Mouse (Mus musculus) liver, postnatal 0 days (tissue): ENCODE measurements around the gene Prpsap2. TPM values are rescaled to one million over a fixed set of nuclear protein-coding genes. Genes with fewer than 3 reads are reported as not detected.
A peak's percentile ranks its signal among the peaks of the same experiment; 100 is the strongest.

Experiments
- ATAC-seq: fragments of 200-750 bp; cut with Nextera tagmentation; 2 replicates; pipeline ENCODE4 v1.8.0; 2017; ENCODE audit warnings: mild to moderate bottlenecking, moderate library complexity
- DNase-seq: peaks from one replicate; pipeline ENCODE4 v3.0.0-alpha.2; 2016
- H3K27ac ChIP-seq: fragments of 300-500 bp; sonication (generic); 2 replicates; pipeline ENCODE4 v1.5.1; 2014; ENCODE audit warnings: antibody characterized with exemption, moderate library complexity, mild to moderate bottlenecking, low read depth
- H3K27me3 ChIP-seq: fragments of 300-500 bp; sonication (generic); 2 replicates; pipeline ENCODE4 v1.6.1; 2014; ENCODE audit warnings: low read length, control low read depth, mixed read lengths; ENCODE audit not compliant: insufficient read depth
- H3K36me3 ChIP-seq: fragments of 300-500 bp; sonication (generic); replicated peaks from 2 replicates; pipeline ENCODE4 v1.6.1; 2014; ENCODE audit warnings: mild to moderate bottlenecking, control low read depth, low read length, moderate library complexity, mixed read lengths; ENCODE audit not compliant: insufficient read depth
- H3K4me1 ChIP-seq: fragments of 300-500 bp; sonication (generic); 2 replicates; pipeline ENCODE4 v1.6.1; 2014; ENCODE audit warnings: antibody characterized with exemption, mild to moderate bottlenecking, control low read depth; ENCODE audit not compliant: insufficient read depth
- H3K4me2 ChIP-seq: fragments of 300-500 bp; sonication (generic); 2 replicates; pipeline ENCODE4 v1.6.1; 2014; ENCODE audit warnings: low read depth, mild to moderate bottlenecking, low read length, moderate library complexity, mixed read lengths
- H3K4me3 ChIP-seq: fragments of 300-500 bp; sonication (generic); 2 replicates; pipeline ENCODE4 v1.5.1; 2014; ENCODE audit warnings: low read depth, low read length
- H3K9ac ChIP-seq: fragments of 300-500 bp; sonication (generic); replicated peaks from 2 replicates; pipeline ENCODE4 v1.6.1; 2014; ENCODE audit warnings: mild to moderate bottlenecking, moderate library complexity
- H3K9me3 ChIP-seq: fragments of 300-500 bp; sonication (generic); 2 replicates; pipeline ENCODE4 v1.6.1; 2016; ENCODE audit warnings: mild to moderate bottlenecking, control low read depth, low read length, mixed read lengths
- CTCF ChIP-seq: sonication (generic); IDR thresholded peaks from 2 replicates; pipeline ENCODE4 v1.5.1; 2016; ENCODE audit warnings: antibody characterized with exemption, low read depth
- EP300 ChIP-seq: IDR thresholded peaks from 2 replicates; pipeline ENCODE4 v1.6.1; 2016; ENCODE audit warnings: antibody characterized with exemption, low read depth, mild to moderate bottlenecking
- WGBS: fragments of 180-500 bp; shearing (Covaris S2); extraction: QIAGEN DNeasy Blood & Tissue Kit; methylation state at CpG from one replicate; pipeline ENCODE4 v1.1.7; 2014; ENCODE audit not compliant: insufficient replicate concordance; 5-methylcytosine and 5-hydroxymethylcytosine counted together
- polyA plus RNA-seq: library from polyadenylated mRNA; unstranded; fragments of >200 nt; fragmentation: Nextera tagmentation; extraction: Ambion mirVana; gene quantifications from 2 replicates; pipeline ENCODE4 v1.2.1, GENCODE M21; 2015

Gene Prpsap2
- polyA plus RNA-seq, 1 experiment from 2014 or later: 5.2 TPM

GRCm38 (mm10) chr11:61744460-61744859, 17.4 kb downstream of the Prpsap2 start:
- no peak overlapping the region for H3K9ac ChIP-seq
- H3K4me1 ChIP-seq: no peaks in the 10 kb centered on the region
- no peak overlapping the region for H3K4me2 ChIP-seq
- no peaks in the 10 kb centered on the region for H3K27me3 ChIP-seq
- no peaks in the 10 kb centered on the region for H3K9me3 ChIP-seq
- DNase-seq: no peak
- TF ChIP-seq CTCF (peak; percentile 31), EP300 (no peak)
- no peak overlapping the region for H3K27ac ChIP-seq
- H3K4me3 ChIP-seq: no peak overlapping the region
- H3K36me3 ChIP-seq: peaks cover 36% of the 10 kb centered on the region
- ATAC-seq: no peak
- 53% methylated on average over 3 of the region's 3 CpGs for WGBS

DNA sequence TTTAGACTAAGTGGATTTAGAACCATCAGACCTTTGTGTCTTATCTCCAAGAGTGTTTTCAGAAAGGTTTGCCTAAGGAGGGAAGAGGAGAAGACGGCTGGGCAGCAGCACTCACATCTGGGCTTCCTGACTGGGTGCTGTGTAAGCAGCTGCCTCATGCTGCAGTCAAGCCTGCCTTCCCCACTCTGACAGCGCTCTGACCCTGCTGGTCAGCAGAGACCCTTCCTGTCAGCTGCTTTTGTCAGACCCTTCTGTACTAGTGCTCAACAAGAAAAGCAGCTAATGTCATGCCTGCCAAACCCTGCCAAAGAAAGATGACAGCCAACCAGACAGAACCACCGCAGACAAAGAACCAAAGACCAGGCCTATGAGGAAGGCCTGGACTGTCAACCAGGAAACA, 18.1 kb downstream of the Prpsap2 start:
- Histone ChIP-seq H3K36me3 (peaks cover 43% of the 10 kb centered on the region), H3K9ac (no peak overlapping the region; the same call in 1 of the 2 replicates), H3K27ac (no peak overlapping the region), H3K4me1 (no peaks in the 10 kb centered on the region), H3K4me2 (no peak overlapping the region), H3K4me3 (no peak overlapping the region), H3K9me3 (no peaks in the 10 kb centered on the region), H3K27me3 (no peaks in the 10 kb centered on the region)
- TF ChIP-seq EP300 (no peak), CTCF (no peak)
- DNase-seq: no peak
- ATAC-seq: no peak
- WGBS: 75% methylated on average over 3 of the region's 3 CpGs

GRCm38 (mm10) chr11:61740500-61740899, 21.4 kb downstream of the Prpsap2 start:
- no peak overlapping the region for H3K4me2 ChIP-seq
- no peak for DNase-seq
- WGBS: 85% methylated on average over 1 of the region's 1 CpGs
- H3K27me3 ChIP-seq: no peaks in the 10 kb centered on the region
- peaks cover 44% of the 10 kb centered on the region for H3K36me3 ChIP-seq
- no peaks in the 10 kb centered on the region for H3K9me3 ChIP-seq
- no peak overlapping the region for H3K9ac ChIP-seq
- H3K27ac ChIP-seq: no peak overlapping the region
- H3K4me1 ChIP-seq: no peaks in the 10 kb centered on the region
- H3K4me3 ChIP-seq: no peak overlapping the region
- no peak for ATAC-seq
- peak; percentile 27; the same call in 1 of the 2 replicates for TF ChIP-seq CTCF
- TF ChIP-seq EP300: no peak

DNA sequence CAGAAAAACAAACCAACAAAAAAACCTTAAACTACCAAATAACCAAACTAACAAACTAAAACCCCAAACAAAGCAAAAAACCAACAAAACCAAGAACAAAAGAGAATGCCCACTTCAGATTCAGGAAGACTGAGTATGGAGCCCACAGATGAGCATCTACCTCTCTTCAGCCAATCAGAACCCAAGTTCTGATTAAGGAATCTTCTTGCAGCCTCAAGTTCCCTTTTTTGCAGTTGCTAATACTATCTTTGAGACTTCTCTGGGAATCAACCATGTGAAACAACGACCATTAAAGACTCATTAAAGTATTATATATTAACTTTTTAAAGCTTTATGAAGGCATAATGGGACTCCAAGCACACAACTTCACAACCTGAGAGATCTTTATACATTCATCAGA, 24.6 kb downstream of the Prpsap2 start:
- DNase-seq: no peak
- no peak for TF ChIP-seq EP300
- no peak for TF ChIP-seq CTCF
- Histone ChIP-seq H3K4me3 (no peak overlapping the region), H3K9ac (no peak overlapping the region), H3K4me1 (no peaks in the 10 kb centered on the region), H3K36me3 (peaks cover 48% of the 10 kb centered on the region), H3K4me2 (no peak overlapping the region), H3K9me3 (no peaks in the 10 kb centered on the region), H3K27me3 (no peaks in the 10 kb centered on the region), H3K27ac (no peak overlapping the region)
- 77% methylated on average over 1 of the region's 1 CpGs for WGBS
- ATAC-seq: no peak

GRCm38 (mm10) chr11:61732672-61733071, 29.2 kb downstream of the Prpsap2 start:
- no peak for DNase-seq
- H3K9ac ChIP-seq: no peak overlapping the region
- H3K4me2 ChIP-seq: no peak overlapping the region
- H3K27ac ChIP-seq: no peak overlapping the region
- TF ChIP-seq CTCF: no peak
- no peaks in the 10 kb centered on the region for H3K27me3 ChIP-seq
- 0 out of 2 replicates have a peak, but pooled peaks cover 3% of the 10 kb centered on the region for H3K4me1 ChIP-seq
- peaks cover 25% of the 10 kb centered on the region; the same call in 1 of the 2 replicates for H3K36me3 ChIP-seq
- no peak overlapping the region for H3K4me3 ChIP-seq
- no peaks in the 10 kb centered on the region for H3K9me3 ChIP-seq
- WGBS: 74% methylated on average over 7 of the region's 7 CpGs
- no peak for ATAC-seq

DNA sequence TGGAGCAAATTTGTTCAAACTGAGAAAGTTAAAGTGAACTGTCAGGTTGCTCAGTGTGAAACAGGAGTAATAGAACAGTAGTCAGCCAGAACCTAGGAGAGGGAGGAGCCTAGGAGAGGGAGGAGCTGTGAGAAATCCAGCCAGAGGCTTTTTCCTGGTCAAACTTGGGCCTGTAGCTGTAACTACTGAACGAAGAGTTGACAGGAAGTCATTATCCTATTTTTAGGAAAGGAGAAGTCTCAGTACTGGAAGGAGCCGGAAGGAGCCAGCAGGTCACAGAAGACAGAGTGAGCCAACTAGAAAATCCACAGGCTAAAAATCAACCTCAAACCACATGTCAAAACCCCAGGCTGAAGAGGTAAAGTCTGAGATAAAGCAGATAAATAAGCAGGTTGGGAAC, 33.9 kb downstream of the Prpsap2 start:
- DNase-seq (no peak), ATAC-seq (0 out of 2 replicates have a peak, but pooled peaks have one; percentile 43)
- TF ChIP-seq CTCF (no peak), EP300 (0 out of 2 replicates have a peak, but pooled peaks have one; percentile 24)
- WGBS: 26% methylated on average over 2 of the region's 2 CpGs
- H3K27me3 ChIP-seq: no peaks in the 10 kb centered on the region
- 0 out of 2 replicates have a peak, but pooled peaks cover 3% of the 10 kb centered on the region for H3K4me1 ChIP-seq
- no peaks in the 10 kb centered on the region for H3K9me3 ChIP-seq
- H3K9ac ChIP-seq: no peak overlapping the region
- H3K27ac ChIP-seq: peak overlapping the region; percentile 1; the same call in 1 of the 2 replicates
- no peak overlapping the region for H3K4me3 ChIP-seq
- no peak overlapping the region for H3K4me2 ChIP-seq
- H3K36me3 ChIP-seq: peaks cover 11% of the 10 kb centered on the region; the same call in 1 of the 2 replicates

- Histone ChIP-seq H3K36me3 (no peaks in the 10 kb centered on the region), H3K27ac (no peak overlapping the region), H3K27me3 (no peaks in the 10 kb centered on the region), H3K4me1 (no peaks in the 10 kb centered on the region), H3K9ac (no peak overlapping the region), H3K4me2 (no peak overlapping the region), H3K9me3 (no peaks in the 10 kb centered on the region), H3K4me3 (no peak overlapping the region)
- no peak for ATAC-seq
- DNase-seq: no peak
- TF ChIP-seq EP300 (no peak), CTCF (no peak)
- WGBS: 72% methylated on average over 5 of the region's 5 CpGs
Measured at GRCm38 (mm10) chr11:61722077-61722476, 39.8 kb downstream of the Prpsap2 start.
